Mouse (Mus musculus) natural killer cell, adult 2 months (primary cell): ENCODE data around the gene Nlrp4c.
"Not testable (repeated sequence)": the region's sequence is repeated elsewhere in the genome, so short reads cannot be mapped to it uniquely, and the experiment has no call there.

Experiments
- DNase-seq, 2 experiments: peaks; one replicate each; pipeline ENCODE4 v3.0.0; 2022; ENCODE audit warnings: low spot score in 2 of 2

The Nlrp4c gene

GRCm38 (mm10) chr7:6044861-6045260, at the start of gene Nlrp4c:
TSS of gene Nlrp4c (plus strand) at chr7:6045161.
- no peak for DNase-seq

GRCm38 (mm10) chr7:6010910-6011309, 34.1 kb upstream of the Nlrp4c start, which contains the start of gene Vmn1r65:
TSS of gene Vmn1r65 (minus strand) at chr7:6011010.
- no peak for DNase-seq

GRCm38 (mm10) chr7:6119501-6119900, 74.5 kb downstream of the Nlrp4c start:
- no peak for DNase-seq

DNA sequence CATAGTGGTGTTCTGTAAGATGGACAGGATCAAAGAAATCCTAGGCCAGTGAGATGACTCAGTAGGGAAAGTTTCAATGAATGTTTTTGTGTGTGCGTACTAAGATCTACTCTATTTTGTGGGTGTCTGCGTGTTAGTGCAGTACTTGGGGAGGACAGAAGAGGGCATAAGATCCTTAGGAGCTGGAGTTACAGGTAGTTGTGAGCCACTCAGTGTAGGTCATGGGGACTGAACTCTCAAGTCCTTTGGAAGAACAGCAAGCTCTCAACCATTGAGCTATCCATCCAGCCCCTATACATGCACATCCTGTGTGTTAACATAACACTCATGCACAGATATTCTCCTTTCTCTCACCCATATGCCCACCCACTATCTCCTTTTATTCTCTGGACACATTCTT, 75.1 kb downstream of the Nlrp4c start:
- DNase-seq = not testable (repeated sequence)

DNA sequence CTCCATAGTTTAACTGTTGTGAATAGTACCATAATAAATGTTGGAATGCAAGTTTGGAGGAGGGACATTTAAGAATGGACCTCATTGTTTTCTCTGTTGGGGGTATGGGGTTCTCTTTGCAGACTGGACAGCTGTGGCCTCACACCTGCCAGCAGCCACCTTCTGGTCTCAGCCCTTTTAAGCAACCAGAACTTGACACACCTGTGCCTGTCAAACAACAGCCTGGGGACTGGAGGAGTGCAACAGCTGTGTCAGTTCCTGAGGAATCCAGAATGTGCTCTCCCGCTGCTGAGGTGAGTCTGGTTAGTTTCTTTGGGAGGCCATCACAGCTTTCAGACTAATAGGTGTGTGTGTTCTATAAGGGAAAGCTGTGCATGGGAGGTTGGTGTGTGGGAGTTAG, 76.2 kb downstream of the Nlrp4c start:
- not testable (repeated sequence) for DNase-seq

- DNase-seq = peak; percentile 58 to 77
Measured at GRCm38 (mm10) chr7:6126690-6127448, 81.9 kb downstream of the Nlrp4c start.

- no peak for DNase-seq
Measured at GRCm38 (mm10) chr7:6130346-6130745, 85.4 kb downstream of the Nlrp4c start.

- no peak for DNase-seq
Measured at GRCm38 (mm10) chr7:6132646-6133045, 87.7 kb downstream of the Nlrp4c start.

DNA sequence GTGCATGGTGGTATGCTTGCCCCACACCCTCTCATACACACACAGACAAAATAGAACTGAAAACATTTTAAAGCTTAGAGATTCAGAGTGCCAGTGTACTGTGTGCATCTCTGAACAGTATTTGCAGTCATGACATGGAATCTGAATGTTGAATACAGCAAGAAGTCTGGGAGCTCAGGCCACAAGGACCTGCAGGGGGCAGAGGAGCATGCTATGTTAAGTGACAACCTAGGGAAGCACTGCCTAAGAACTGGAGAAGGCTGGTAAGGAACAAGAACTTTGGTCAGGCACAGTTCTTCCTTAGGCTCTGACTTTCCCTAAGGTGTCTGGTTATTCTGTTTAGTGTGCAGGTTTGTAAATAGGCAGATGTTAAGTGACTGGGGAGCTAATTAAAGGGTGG, 91.5 kb downstream of the Nlrp4c start:
- DNase-seq = no peak

DNA sequence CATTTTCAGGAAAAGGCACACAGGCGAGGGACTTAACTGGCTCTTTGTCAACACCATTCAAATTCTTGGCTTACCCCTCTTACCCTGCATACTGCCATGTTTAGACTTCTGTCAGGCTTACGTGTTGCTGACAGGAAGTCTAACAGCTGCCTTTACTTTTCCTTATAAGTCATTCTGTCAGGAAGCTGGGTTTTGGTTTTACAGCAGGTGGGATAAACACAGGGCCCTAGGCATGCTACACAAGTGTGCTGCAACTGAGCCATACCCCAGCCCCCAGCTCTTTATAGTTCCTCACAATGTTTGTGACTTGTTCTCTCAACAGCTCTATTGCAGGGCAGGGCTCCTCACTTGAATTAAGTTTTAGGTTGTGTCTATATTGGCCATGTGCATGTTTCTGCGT, 94.3 kb downstream of the Nlrp4c start:
- DNase-seq = no peak

DNA sequence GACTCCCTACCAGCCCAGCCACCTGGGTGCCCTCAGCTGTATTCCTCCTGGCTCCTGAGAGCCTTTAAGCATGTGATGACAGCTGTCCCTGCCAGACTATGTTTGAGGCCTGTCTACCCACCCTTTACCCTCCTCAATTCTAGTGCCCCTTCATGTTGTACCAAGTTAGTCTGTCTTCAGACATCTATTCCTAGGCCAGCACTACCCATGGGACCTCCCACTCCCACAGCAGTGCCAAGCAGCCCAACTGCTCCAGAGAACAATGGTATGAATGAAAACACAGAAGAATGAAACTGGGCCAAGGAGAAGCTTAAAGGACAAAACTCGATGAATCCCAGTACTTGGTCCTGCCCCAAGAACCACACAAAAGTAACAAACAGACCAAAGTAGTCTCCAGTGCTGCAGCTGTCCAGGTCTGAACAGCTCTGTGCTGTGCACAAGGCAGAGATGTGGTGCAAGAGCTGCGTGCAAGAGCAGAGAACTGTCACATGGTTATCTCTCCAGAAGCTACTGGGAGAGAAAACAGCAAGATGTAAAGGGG, 99.1 kb downstream of the Nlrp4c start:
- DNase-seq = no peak

- no peak for DNase-seq
Measured at GRCm38 (mm10) chr7:6145423-6146188, 100.6 kb downstream of the Nlrp4c start.

- DNase-seq = no peak
Measured at GRCm38 (mm10) chr7:6146194-6146981, 101.4 kb downstream of the Nlrp4c start.

DNA sequence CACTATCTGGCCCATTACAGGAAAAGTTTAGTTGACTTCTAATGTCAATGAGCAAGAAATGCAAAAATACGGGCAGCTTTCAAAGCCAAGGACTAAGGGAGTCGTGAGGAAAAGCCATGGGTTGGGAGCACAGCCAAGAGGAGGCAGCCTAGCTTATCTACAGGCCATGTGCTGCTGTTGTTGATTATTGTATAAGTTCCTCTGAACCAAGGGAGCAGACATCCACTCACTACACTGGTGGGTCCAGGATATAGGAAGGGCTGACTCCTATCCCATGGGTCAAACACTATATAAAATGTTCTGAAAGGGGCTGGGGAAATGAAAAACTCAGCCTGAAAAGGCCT, 102.0 kb downstream of the Nlrp4c start:
- no peak for DNase-seq

DNA sequence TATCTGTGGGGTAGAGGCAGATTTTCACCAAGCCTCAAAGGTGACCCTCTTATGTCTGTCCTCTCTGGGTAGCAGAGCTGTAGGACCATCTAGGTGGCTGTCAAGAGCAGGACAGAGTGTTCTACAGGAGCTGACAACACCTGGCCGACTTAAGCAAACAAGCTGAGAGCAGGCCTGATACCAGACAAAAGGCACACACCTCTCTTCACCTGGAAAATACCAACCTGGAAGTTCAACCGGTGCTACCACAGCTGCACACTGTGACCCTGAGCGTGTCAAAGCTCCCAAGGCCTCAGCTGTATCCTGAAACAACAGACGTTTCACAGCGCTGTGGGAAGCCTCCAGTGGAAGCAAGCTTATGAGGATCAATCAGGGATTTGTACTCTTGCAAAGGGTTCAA, 102.7 kb downstream of the Nlrp4c start:
- DNase-seq = no peak

- DNase-seq = no peak
Measured at GRCm38 (mm10) chr7:6151266-6151665, 106.3 kb downstream of the Nlrp4c start.

- no peak for DNase-seq
Measured at GRCm38 (mm10) chr7:6152036-6152435, 107.1 kb downstream of the Nlrp4c start.

DNA sequence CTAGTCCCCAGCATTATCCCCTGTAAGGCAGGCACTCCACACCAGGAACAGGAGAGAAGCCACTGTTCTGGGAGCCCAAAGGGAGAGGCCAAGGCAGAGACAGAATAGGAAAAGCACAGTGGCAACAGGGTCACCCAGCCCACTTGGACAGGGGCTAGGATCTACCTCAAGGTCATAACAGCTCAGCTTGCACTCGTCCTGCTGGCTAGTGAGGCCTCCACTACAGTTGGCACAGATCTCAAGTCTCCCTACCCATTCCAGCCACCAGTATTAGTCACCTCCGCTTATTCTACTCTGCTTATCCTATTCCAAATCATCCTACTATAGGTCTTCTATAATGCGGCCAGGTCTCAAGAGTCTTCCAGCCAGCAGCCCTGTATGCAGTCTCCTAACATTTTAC, 108.2 kb downstream of the Nlrp4c start:
- DNase-seq = no peak

- no peak for DNase-seq
Measured at GRCm38 (mm10) chr7:6154164-6154563, 109.2 kb downstream of the Nlrp4c start.
